Mouse (Mus musculus) cerebellum, adult 8-10 months (tissue): ENCODE data around the gene Pms1.

Experiments
- DNase-seq: peaks from one replicate; pipeline ENCODE4 v3.0.0; 2022

Gene Pms1

DNA sequence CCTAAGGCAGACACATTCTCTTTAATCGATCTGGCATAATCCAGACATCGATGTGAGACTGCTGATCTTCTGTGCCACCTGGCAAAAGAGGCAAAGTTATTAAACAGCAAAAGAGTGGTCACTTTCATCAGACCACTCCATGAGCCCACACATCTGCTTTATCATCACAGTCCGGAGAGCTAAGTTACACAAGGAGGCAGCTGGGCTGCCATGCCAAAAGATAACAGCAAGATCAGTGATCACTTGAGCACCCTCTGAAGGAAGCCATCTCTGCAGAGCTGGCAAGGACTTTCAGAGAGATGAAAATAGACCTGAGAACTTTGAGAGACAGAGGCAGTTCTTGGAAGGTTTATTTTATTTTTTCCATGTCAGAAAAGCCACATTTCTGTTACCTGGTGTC, 102.3 kb downstream of the Pms1 start:
- DNase-seq = no peak

DNA sequence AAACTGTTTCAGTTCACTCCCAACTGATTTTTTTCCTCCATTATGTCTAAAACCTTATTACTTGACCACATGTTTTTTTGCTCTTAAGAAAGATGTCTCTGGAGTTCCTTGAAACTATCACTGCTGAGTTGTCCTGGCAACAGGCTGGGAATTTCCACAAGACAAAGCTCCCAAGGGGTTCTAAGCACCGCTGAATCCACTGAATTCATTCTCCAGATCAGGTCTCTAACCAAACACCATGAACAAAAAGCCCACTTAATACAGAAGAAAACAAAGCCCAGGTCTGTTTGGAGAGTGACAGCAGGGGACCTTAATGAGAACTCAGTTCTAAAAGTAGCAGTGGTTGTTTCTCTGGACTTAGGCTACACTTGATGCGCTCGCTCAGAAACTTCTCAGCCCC, 105.6 kb downstream of the Pms1 start:
- no peak for DNase-seq

DNA sequence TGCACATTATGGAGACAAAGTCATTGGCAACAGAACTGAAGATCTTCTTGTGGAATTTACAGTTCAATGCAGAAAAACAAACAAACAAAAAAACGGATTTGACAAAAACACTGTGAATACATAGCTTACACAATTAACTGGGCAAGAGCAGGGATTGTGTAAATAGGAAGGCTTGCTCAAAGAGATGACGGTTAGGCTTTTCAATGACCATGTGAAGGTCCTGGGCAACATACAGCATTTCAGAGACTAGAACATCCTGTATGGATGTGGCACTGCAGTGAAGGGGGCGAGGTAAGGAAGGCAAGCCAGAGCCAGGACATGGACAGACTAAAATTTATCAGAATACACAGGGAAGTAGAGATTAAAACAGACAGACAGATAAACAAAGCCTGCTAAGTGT, 107.2 kb downstream of the Pms1 start:
- DNase-seq = no peak

DNA sequence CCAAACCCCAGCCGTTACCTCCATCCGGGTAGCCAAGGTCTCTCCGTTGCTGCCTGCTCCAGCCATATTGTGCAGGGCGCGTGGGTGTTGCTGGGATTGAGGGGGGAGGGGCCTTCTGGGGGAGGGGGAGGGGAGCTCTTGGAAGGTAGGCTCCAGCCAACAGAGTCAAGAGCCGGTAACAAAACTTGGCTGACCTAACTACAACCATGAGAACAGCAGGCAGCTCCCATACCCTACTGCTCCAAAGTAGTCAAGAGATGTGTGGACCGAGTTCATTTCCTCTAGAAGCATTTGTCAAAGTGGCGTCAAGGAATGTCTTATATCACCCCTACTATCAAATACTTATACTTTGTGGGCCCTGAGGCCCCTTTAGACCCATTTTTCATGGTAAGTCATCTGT, 109.3 kb downstream of the Pms1 start, which contains the start of gene 1700019A02Rik:
TSS of gene 1700019A02Rik (minus strand) at position 101 of the 400 bp plus-strand sequence.
- DNase-seq = no peak

DNA sequence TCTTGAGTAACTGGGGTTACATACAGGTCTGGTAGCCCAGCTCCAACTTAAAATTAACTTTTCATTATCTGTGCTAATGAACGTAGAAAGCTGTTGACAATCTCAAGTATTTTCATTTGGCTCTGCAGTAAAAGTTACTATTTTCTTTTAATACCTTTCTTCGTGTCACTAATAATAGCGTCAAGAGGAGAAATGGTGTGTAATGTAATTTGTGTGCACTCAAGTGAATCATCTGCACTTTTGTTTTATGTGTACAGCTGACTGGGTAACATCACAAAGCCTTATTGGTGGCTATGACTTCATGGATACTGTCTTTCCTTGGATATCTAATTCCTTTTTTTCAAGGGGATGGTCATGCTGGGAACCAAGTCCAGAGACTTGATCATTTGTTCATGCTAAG, 110.5 kb downstream of the Pms1 start:
- no peak for DNase-seq

DNA sequence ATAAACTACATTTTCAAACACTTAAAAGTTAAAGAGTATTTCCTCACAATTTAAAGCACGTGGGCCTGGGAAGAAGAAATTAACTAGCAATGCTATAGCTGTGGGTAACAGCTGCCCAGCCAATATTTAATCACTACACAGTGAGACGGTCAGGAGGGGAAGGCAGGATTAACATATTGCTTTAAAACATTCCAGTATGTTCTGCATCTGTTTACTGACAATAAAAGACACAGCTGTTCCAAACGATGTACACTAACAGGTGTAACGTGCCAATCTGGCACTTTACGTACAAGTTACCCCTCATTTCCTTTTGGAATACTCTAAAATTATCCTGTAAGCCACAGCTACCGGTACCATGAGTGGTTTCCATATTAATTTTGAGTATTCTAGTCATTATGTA, 139.1 kb downstream of the Pms1 start:
- no peak for DNase-seq
